In the genomic region with DNA sequence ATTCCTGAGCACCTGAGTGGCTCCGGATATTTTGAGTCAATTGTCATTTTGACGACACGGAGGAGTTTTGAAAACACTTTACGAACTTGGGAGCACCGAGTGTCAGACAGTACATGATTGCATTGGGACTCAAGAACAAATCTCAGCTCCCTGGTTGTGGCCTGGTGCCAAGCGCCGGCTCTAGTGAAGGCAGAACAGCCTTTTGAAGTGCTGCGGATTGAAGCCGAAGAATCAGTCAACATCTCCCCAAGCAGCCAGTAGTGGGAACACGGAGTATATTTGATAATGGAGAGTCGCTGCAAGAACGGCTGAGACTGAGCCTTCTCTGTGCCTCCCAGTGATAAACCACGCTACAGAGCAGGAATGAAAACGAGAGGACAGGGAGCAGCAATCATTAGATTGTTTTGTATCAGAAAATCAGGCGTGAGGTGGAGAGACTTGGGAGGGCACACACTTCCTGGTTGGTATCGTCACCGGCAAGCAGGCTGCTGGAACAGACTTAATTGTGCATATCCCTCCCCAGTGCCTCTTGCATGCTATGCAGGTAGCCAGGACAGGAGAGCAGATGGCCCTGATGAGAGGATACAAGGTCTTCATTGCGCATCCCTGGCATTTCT, we compare ENCODE assay signal across 11 mouse cellular contexts.
DNase-seq lines count a peak whose midpoint lies in the region; ATAC-seq lines count a peak whose summit lies in the region.
"Had no signal": no experiment of that assay in that cellular context is flagged by ENCODE, and none has a peak within 500 bp of the region (broad histone marks: within the 10 kb centered on the region; RNA-seq: fewer than 3 reads in every experiment).

No protein-coding gene starts in this region.

- DNase-seq in cerebellum, postnatal 10 days, result peak; percentile 70 to 74
- DNase-seq in cerebellum, adult 11 months, result no peak
- DNase-seq in layer of hippocampus, postnatal 10 days (ENCODE audit: low spot score in 2 of 2), result peak; percentile 27 to 32
- DNase-seq in layer of hippocampus, adult 9-10 months (ENCODE audit: low spot score), result no peak
- DNase-seq in heart, postnatal 4 days, result peak; percentile 35
- DNase-seq in lung, postnatal 4 days, result peak; percentile 69 to 85
- DNase-seq in gastrocnemius, postnatal 14 days, result no peak
- DNase-seq: embryo, embryonic 11 days; gastrocnemius, adult 2 months; retina, postnatal 1 day had no signal

- no peak for ATAC-seq in activated CD4-positive, CD25-positive, alpha-beta regulatory T cell, adult 4 months

- intact Hi-C loops in gastrocnemius, postnatal 14 days (cut with DNase I; ENCODE audit: low total_unique reads), result no loop called here

Comparison
In these comparisons a context has a peak if more than half of its experiments do, and no peak if none do; other contexts are left out.
1. DNase-seq: peak in cerebellum, postnatal 10 days (2 of 2), layer of hippocampus, postnatal 10 days (2 of 2), heart, postnatal 4 days (single experiment) and lung, postnatal 4 days (2 of 2); none in cerebellum, adult 11 months (single experiment), layer of hippocampus, adult 9-10 months (single experiment) and gastrocnemius, postnatal 14 days (single experiment).